Mouse (Mus musculus) mature B cell (primary cell): ENCODE results near the gene Nxpe5.
"Not testable (repeated sequence)": the region's sequence is repeated elsewhere in the genome, so short reads cannot be mapped to it uniquely, and the experiment has no call there.

Experiments used
- in situ Hi-C: fragments of 300-500 bp; cut with MboI; formaldehyde crosslinking; loops from 2 replicates; pipeline ENCODE4 v1.14.3; 2019

Nxpe5 gene

DNA sequence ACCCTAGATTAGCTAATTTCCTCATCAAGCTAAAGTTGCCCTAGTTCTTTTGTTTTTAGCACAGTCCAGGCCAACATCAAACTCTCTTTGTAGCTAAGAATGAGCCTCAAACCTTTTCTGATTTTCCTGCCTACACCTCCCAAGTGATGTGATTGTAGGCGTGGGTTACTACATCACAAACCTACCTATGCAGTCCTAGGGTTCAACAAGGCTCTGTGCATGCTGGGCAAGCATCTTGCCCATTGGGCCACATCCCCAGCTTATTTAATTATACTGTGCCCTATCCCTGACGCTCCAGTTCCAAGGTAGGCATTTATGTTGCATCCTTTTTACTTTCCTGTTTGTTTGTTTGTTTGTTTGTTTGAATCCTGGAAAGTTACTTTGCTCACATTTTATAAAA is at the start of gene Nxpe5:
Gene Nxpe5, plus strand, starts transcription at position 199 of the 400 bp plus-strand sequence.
- in situ Hi-C loops = no loop called here

DNA sequence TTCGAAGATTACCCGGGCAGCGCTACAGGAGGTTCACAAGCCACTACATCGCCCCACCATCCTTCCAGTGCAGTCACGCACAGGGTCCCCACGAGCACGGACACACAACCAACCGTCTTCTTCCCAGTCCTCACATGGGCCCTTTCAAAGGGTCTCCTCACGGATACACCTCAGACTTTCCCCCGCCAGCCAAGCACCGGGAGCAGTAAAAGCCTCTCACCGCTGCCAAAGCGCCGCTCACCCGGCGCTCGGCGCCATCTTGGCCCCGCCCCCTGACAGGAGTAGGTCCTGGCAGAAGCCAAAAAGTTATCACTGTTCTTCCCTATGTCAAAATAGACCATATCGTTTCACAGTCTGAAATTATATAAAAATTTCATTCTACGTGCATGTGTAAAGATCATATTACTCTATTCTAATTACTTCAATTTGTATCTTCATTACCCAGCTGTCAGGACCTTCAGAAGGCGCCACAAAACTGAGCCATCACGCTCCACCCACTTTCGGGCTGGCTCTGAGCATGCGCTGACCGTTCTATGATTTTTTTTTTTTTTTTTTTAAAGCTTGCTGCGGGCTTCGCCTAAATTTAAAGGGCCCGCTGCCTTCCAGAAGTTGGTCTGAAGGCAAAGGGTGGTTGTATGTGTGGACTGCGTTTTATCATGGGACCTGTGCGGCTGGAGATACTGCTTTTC is 38.6 kb upstream of the Nxpe5 start, which contains the start of the genes Taf6 and Cnpy4:
Gene Taf6, minus strand, starts transcription at position 502 of the 689 bp plus-strand sequence.
Gene Cnpy4, plus strand, starts transcription at position 536 of the 689 bp plus-strand sequence.
- in situ Hi-C loops = no loop called here

DNA sequence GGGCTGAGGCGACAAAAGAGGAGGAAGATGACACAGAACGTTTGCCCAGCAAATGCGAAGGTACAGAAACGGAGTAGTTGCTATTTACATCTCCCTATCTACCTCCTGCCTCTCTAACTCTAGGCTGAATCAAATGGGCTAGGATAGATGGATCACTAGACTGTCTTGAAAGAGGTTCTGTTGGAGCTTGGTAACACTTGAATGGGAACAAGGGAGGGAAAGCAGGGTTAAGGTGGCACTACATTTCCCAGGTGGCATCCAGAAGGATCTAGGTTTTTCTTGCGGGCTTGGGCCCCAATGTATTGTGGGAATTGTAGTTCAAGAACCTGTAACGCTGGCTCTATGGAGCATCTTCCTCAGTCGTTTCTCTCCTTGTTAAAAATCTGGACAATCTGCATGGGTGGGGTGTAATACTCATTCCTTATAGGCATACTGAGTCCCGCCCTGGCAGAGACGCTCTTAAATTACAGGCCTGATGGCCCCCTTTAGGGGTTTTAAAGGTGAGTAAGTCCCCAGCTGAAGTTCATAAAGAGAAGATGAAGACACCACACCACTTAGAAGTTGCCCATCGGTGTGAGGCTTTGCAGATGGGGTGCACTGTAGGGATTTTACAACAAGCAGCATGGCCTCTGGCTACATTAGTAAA is 37.9 kb upstream of the Nxpe5 start:
- in situ Hi-C loops = no loop called here

DNA sequence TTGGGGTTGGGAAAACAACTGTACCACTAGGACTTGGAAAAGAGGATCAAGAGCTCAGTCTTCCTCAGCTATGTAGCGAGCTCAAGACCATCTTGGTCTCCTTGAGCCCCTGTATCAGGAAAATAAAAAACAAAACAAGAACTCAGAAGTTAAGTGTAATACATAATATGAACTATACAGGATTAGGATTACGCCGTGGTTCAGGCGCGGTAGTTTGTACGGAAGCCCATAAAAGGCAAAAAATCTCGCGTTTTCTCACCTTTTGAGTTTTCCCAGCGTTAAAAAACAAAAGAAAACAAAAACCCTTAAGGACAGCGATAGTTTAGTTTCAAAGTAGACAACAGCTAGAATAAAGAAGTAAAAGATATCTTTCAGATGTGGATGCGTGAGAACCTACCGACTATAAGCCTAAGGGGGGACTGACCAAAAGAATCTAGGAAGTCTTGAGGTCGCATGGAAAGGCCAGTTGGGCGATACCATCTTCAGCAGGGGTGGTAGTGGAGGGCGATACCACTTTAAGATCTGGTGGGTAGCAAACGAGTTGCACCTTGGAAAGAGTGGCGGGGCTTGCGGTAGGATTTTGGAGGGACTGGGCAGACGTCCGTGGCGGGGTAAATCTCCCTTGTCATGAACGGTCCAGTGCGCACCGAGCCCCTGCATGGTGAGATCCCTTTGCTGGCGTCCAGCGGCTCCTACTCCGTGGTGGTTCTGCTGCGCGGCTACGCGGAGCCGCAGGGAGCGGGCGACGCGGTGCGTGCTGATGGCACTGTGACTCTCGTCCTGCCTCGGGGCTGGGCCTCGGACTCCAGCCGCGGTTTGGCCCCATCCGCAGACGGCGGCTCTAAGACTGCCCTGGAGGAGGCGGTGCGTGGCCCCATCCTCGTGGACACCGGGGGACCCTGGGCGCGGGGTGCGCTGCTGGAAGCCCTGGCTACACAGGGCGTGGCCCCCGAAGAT is 31.6 kb upstream of the Nxpe5 start, which contains the start of gene Mblac1:
Gene Mblac1, plus strand, starts transcription at position 544 of the 957 bp plus-strand sequence.
- in situ Hi-C loops = no loop called here

DNA sequence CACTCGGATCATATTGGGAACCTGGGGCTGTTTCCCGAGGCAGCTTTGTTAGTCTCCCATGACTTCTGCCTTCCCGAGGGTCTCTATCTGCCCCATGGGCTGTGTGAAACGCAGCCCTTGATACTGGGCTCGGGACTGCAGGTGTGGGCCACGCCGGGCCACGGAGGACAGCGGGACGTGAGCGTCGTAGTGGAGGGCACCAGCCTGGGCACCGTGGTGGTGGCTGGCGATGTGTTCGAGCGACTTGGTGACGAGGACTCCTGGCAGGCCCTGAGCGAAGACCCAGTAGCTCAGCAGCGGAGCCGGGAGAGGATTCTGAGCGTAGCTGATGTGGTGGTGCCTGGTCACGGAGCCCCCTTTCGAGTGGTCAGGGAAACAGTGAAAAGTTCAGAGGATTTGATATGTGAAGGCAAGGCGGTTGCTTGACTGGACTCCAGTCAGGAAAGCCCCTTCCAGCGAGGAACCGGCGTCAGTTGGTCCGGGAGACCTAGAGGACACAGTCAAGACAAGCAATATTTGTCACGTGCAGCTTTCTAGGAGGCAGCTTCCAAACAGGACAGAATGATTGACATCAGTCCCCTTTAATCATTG is 30.8 kb upstream of the Nxpe5 start:
- in situ Hi-C loops = no loop called here

DNA sequence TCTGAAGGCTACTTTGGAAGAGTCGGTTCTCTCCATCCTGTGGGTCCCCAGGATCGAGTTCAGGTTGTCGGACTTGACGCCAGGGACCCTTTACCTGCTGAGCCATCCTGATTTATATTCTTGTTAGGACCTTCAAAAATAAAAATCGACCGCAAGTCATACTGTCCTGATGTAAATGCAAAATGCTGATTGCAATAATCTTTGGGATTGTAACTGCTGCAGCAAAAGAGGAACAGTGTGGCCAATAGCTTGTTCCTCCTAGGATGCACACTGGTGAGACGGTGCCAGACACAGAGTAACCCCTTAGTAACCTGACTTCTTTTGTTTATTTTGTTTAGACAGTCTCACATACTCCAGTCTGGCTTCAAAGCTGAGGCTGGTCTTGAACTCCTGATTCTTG is 30.2 kb upstream of the Nxpe5 start:
- in situ Hi-C loops = no loop called here

DNA sequence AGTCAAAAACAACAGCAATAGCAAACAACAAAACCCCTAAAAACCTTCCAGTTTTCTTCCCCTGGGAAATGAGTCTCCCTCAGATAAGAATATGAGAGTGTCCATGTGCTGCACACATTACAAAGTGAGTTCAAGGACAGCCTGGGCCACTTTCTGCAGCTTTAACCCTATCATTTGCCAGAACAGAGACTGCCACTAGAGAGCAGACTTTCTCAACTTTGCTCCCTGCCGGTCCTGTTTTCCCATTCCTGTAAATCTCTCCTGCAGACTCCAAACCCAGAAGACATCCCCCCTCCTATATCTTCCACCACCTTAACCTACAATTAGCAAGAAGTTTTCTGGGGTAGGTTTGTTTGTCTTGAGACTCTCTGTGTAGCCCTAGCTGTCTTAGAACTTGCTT is 26.1 kb upstream of the Nxpe5 start:
- in situ Hi-C loops = no loop called here

DNA sequence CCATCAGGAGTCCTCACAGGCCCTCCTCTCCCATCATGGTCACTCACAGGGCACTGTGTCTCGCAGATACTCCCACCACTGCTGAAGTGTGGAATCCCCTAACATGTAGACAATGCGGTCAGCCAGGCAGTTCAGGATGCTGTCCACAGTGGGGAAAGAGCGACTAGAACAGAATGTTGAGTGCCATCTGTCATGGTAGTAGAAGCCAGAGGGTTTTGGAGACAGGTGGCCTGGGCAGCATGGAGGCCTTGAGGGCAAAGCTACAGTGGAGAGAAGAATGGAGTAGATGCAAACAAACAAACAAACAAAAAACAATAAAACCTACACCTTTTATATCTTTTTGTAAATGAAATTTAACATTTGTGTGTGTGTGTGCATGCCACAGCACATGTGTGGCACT is 23.6 kb upstream of the Nxpe5 start:
- in situ Hi-C loops = no loop called here

DNA sequence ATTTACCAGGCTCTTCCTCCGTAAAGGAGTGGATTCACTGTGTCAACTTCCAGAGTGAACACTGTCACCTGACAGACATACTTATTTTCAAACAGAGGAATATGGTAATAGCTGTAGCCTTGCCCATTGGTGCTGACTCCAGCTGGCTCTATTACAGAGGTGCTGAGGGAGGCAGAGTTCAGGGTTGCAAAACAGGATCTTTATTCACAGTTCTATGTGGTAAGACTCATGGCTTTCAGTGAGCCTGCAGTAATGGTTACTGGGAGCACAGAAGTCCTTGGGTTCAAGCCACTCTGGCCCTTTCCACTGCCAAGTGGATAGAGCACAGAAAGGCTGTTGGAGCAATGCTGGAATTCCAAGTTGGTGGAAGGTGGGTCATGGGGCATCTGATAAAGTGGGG is 18.4 kb upstream of the Nxpe5 start:
- in situ Hi-C loops = no loop called here

DNA sequence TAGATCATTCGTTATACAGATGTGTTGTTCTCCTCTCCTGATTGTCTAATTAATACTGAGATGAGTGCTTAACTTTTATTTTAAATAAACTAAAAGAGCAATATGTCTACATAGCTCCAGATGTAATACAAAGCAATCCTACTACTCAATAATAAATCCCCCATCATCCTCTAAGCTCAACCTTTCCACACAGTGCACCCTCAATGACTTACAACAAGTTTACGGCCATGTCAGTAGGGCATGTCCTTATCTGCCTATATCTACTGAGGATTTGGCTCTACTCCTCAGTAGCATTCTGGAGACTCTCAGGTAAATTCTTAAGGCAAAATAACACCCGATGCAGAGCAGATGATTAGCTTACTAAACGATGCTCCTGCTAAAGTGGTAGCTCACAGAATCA is 17.8 kb upstream of the Nxpe5 start:
- in situ Hi-C loops = no loop called here

DNA sequence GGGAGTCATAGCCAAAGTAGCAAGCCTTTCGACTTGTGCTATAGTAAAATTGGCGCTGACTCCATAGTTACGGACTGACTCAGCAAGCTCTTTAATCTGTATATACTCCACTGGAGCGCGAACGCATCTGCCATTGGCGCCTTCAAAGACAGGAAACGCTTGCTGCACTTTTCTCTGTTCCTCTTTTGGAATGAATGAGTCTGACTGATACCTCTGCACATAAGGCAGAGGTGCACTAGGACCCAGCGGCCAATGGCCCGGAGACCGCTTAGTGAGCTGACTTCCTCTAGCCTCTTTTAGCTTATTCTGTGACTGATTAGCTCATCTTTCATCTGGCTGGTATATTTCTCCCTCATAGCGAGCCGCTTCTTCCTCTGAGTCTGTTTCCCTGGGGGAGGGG is 9.1 kb upstream of the Nxpe5 start:
- in situ Hi-C loops = not testable (repeated sequence)

DNA sequence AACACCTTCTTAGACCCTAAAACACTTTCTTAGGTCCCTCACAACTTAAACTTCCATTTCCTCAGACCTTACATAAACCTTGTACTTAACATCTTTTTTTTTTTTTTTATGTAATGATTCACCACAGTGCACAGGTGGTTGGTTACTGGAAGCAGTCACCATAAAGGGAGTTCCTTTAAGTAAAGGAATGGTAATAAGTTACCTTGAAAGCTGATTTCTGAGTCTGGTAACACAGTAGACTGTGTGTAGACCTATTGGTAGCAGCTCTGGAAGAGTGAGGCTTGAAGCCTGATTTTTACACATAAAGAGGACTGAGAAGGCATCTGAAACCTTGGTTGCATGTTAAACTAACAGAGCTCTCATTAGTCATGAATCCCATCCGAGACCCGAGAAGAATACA is 5.8 kb upstream of the Nxpe5 start:
- in situ Hi-C loops = no loop called here

DNA sequence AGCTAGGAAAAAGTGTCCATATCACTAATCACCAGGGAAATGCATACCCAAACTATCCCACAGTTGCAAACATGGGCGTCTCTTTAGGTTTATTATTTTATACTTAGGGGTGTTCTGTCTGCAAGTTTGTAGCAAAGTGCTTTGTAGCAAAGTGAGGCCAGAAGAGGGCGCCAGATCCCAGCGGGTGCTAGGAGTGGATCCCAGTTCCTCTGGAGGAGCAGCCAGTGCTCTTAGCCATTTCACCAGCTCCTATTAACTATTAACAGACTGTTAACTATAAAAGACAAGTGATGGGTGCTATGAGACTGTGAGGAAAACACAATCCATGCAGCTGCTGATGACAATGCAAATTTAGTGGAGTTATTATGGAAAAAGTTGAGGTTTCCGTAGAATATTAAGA is 3.6 kb upstream of the Nxpe5 start:
- in situ Hi-C loops = no loop called here

DNA sequence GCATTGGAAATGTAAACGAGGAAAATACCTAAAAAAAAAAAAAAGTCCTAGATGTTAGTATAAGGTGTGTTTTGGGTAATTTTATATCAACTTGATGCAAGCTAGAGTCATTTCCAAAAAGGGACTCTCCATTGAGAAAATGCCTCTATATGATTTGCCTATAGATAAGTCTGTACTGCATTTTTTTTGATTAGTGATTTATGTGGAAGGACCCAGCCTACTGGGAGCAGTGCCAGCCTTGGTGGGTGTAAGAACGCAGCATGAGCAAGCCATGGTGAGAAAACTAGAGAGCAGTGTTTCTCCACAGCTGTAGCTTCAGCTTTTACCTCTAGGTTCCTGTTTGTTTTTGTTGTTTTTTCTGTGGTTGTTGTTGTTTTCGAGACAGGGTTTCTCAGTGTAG is 2.4 kb upstream of the Nxpe5 start:
- in situ Hi-C loops = no loop called here

DNA sequence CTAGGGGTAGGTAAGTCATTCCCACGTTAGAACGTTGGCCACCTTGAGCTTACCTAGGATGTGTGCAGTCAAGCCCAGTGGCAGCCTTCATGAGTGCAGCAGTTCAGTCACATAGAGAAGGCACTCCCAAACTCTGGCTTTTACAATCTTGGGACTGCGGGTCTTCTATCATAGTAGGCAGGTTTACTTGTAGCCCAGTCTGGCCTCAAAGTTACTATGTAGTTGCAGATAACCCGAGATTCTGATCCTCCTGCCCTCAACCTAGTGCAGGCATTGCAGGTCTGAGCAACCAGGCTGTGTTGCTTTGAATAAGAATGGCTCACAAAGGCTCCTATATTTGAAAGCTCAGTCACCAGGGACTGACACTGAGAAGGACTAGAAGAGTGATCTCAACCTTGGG is 793 bp downstream of the Nxpe5 start:
- in situ Hi-C loops = no loop called here

DNA sequence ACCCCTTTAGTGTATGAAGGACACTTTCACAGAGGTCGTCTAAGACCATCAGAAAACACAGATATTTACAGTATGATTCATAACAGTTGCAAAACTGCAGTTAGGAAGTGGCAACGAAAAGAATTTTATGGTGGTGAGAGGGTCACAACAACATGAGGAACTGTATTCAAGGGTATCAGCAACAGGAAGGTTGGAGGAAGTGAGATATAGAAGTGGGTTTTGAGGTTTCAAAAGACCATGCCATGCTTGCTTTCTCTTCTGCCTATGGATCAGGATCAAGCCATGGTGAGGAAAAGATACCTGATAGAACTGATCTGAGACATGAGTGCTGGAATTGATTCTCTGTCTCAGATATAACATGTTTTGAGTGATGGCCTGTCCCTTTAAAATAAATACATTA is 1.7 kb downstream of the Nxpe5 start:
- in situ Hi-C loops = no loop called here

DNA sequence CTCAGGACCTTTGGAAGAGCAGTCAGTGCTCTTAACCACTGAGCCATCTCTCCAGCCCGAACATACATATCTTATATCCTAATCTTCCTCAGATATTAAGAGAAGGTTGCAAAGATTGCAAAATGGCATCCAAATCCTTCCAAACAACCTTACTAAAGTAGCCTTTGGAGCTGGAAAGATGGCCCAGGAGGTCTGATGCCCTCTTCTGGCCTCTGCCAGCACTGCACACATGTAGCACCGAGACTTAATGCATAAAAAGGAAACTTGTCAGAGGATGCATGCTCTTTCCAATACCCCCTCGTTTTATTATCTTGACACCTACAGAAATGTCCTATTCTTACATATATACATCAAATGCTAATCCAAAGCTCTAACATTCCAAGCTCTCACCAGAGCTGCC is 2.3 kb downstream of the Nxpe5 start:
- in situ Hi-C loops = no loop called here

DNA sequence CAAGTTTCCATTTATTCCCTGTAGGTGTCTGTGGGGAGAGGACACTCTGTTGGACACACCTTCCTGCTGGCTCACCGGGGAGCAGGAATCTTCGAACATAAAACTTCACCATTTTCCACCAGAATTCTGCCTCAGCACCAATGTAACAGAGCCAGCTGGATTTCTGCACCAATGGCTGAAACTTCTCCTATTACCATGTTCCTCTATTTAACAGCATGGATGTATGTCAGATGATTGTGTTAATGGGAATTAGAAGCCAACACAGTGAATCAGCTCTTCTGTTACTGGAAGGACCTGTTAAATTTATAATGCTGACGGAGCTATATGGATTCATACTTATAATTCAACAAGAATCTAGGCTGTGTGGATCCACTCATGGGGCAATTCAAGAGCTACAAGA is 3.8 kb downstream of the Nxpe5 start:
- in situ Hi-C loops = no loop called here

DNA sequence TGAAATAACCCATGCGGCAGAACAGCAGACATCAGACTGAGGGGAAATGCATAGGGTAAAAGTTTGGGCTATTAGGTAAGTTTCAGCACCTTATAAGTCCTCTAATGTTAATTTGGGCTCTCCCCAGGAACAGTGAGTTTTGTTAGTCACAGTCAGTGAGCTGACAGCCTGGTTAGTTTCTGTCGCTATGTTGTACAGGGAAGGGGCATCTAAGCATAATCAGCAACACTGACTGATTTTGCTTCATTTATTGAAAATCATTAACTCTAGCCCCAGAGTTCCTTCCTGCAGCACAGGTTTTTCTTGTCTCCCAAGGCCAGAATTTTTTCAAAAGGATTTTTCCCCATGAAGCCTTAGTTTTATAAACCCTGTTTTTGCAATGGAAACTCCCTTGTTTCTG is 8.1 kb downstream of the Nxpe5 start:
- in situ Hi-C loops = no loop called here

DNA sequence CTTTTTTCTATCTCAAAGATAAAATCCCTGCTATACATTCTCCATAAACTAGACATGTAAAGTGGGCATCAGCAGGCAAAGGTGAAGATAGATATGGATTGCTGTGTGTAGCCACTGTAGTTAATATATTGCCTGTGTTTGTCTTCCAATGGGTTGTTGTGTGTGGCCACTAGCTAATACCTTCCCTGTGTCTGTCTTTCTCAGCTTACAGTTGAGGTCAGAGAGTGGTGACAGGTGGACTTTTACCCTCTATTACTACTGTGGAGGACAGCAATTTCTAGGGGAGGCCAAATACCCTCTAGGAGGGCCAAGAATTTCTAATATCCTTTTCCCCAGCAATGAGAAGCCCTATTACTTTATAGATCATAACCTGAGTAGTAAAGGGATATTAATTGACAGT is 8.5 kb downstream of the Nxpe5 start:
- in situ Hi-C loops = no loop called here

DNA sequence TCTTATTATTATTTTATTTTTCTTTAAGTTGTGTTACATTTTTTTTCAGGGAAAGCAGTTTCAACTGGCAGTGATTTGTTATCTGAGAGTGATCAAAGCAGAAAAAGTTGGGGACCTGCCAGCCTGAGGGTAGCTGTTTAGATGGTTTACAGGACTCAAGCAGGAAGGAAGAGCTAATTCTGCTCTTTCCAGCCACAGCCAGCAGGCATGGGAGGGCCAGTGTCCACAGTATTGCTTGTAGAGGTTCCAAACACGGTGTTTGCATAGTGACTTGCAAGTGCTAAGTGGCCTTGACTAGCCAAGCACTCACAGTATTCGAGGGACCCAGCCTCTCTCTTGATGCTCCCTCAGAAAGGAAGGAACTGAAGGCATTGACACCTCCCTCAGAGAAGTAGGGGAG is 15.8 kb downstream of the Nxpe5 start:
- in situ Hi-C loops = no loop called here

DNA sequence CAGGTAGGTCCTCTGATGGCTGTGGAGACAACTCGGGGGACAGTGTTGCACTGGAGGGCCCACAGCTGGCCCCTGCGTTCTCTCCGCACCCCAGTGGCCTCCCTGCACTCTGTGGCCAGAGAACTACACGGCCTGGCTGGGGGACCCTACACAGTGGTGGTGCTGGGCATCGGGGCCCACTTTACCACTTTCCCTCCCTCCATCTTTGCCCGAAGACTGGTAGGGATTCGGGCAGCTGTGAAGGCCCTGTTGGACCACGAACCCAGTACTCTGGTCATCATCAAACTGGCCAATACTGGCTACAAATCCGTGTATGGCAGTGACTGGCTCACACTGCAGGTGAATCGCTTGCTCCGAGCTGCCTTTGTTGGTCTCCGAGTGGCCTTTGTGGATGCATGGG is 25.4 kb downstream of the Nxpe5 start:
- in situ Hi-C loops = no loop called here
